Mouse (Mus musculus) neural tube, embryonic 11.5 days (tissue): ENCODE data around the gene Qk. TPM values are rescaled to one million over a fixed set of nuclear protein-coding genes. Genes with fewer than 3 reads are reported as not detected.

Experiments used
- ATAC-seq: fragments of 200-750 bp; cut with Nextera tagmentation; 2 replicates; pipeline ENCODE4 v1.8.0; 2017; ENCODE audit warnings: moderate number of reproducible peaks, mild to moderate bottlenecking, moderate TSS enrichment, moderate library complexity; ENCODE audit not compliant: insufficient read depth, low FRiP score, low TSS enrichment
- DNase-seq: peaks from one replicate; pipeline ENCODE4 v3.0.0-alpha.2; 2015; ENCODE audit warnings: low spot score
- H3K27ac ChIP-seq: fragments of 300-500 bp; sonication (generic); 2 replicates; pipeline ENCODE4 v1.5.1; 2014; ENCODE audit warnings: low read depth, mild to moderate bottlenecking, low read length
- H3K27me3 ChIP-seq: fragments of 300-500 bp; sonication (generic); 2 replicates; pipeline ENCODE4 v1.6.1; 2014; ENCODE audit warnings: mild to moderate bottlenecking, low read length, mixed read lengths; ENCODE audit not compliant: control insufficient read depth, insufficient read depth
- H3K36me3 ChIP-seq: fragments of 300-500 bp; sonication (generic); 2 replicates; pipeline ENCODE4 v1.6.1; 2014; ENCODE audit warnings: mild to moderate bottlenecking, low read length, moderate library complexity, mixed read lengths; ENCODE audit not compliant: control insufficient read depth, insufficient read depth
- H3K4me1 ChIP-seq: fragments of 300-500 bp; sonication (generic); 2 replicates; pipeline ENCODE4 v1.6.1; 2014; ENCODE audit warnings: low read length, mixed read lengths; ENCODE audit not compliant: control insufficient read depth, insufficient read depth
- H3K4me2 ChIP-seq: fragments of 300-500 bp; sonication (generic); 2 replicates; pipeline ENCODE4 v1.6.1; 2014; ENCODE audit warnings: low read depth, mild to moderate bottlenecking, moderate library complexity
- H3K4me3 ChIP-seq: fragments of 300-500 bp; sonication (generic); 2 replicates; pipeline ENCODE4 v1.5.1; 2014; ENCODE audit warnings: low read depth, low read length
- H3K9ac ChIP-seq: fragments of 300-500 bp; sonication (generic); 2 replicates; pipeline ENCODE4 v1.6.1; 2014; ENCODE audit warnings: mild to moderate bottlenecking, low read length
- H3K9me3 ChIP-seq: fragments of 300-500 bp; sonication (generic); 2 replicates; pipeline ENCODE4 v1.6.1; 2016; ENCODE audit warnings: low read length; ENCODE audit not compliant: control insufficient read depth
- WGBS: fragments of 180-500 bp; shearing (Covaris S2); extraction: QIAGEN DNeasy Blood & Tissue Kit; methylation state at CpG from one replicate; pipeline ENCODE4 v1.1.7; 2014; 5-methylcytosine and 5-hydroxymethylcytosine counted together
- polyA plus RNA-seq: library from polyadenylated mRNA; unstranded; fragments of >200 nt; fragmentation: Nextera tagmentation; extraction: Ambion mirVana; gene quantifications from 2 replicates; pipeline ENCODE4 v1.2.1, GENCODE M21; 2014

Gene Qk
- polyA plus RNA-seq, 1 experiment from 2014 or later = 57.0 TPM

DNA sequence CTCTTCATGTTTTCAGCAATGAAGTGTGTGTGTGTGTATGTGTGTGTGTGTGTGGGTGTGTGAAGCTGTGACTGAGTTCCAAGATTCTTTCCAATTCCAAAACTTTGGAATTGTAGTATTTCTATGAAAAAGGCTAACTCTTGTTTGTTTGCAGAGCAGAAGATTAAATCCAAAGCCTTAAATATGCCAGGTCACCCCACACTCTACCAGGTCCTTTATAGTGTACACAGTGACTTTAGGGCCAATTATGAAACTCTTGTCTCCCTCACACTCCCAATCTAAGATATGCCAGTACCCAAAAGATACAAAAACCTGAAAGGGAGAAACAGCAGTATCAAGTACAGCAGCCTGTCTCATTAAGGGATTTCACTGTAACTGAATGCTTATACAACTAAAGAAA is 15.7 kb downstream of the Qk start:
- H3K27ac ChIP-seq = no peak overlapping the region
- DNase-seq = no peak

DNA sequence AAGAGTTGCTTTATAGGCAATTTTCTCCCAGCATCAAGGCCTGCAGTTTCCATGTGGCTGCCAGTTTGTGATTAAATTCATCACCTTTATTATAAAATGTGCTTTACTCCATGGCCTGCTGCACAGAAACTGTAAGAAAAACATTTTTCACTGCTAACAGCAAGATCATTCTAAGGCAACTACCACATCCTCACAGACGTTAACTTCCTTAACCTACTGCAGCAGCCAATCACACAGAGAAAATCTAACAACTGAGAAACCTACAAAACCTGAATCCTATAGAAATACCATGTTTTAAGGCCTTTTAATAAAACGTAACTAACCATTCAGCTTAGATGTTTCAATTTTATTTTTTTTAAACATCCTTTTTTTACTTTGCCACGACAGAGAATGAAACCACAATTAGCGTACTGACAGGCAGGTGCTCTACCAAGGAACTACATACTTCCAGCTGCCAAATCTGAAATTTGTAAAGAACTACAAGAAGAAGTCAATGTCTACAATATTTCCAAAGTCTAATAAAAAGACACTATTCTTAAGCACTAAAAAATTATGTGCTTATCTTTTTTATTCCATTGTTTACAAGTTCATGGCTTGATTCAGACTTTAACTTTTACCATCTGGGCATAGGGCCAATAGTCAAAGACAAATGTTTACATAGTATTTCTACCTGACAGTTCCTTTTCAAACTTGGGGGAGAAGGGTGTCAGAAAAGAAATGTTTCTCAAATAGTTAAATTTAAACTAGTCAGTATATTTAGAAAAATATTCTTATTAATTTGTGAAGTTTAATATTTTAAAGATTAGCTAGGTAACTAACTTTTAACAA is 18.5 kb downstream of the Qk start:
- no peak for ATAC-seq
- Histone ChIP-seq H3K27me3 (no peaks in the 10 kb centered on the region), H3K4me3 (no peak overlapping the region), H3K4me2 (no peak overlapping the region), H3K9ac (no peak overlapping the region), H3K4me1 (no peaks in the 10 kb centered on the region), H3K27ac (no peak overlapping the region), H3K9me3 (no peaks in the 10 kb centered on the region), H3K36me3 (no peaks in the 10 kb centered on the region)
- no peak for DNase-seq
- 87% methylated on average over 4 of the region's 4 CpGs for WGBS

More for the DNA sequence above, 15.7 kb downstream of the Qk start:
- Histone ChIP-seq H3K9me3 (no peaks in the 10 kb centered on the region), H3K9ac (no peak overlapping the region), H3K4me3 (no peak overlapping the region), H3K27me3 (no peaks in the 10 kb centered on the region), H3K4me1 (peaks cover under 1% of the 10 kb centered on the region; the same call in 1 of the 2 replicates), H3K4me2 (no peak overlapping the region), H3K36me3 (no peaks in the 10 kb centered on the region)
- ATAC-seq = no peak

DNA sequence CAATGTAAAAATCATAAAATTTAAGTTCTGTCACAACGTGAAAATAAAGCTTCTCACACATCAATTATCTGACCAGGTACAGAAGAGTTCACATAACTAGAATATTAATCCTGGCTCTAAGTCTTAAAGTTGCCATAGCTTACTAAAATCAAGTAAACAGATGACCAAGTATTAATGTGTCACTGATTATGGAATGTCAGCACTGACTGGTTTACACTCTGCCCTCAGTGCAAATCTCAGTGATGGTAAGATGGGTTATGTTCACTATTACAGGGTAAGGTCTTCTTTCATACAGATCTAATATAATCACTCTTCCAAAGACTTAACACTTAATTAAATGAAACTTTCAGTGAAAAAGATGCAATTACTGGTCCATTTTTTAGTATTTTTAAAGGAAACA is 20.3 kb downstream of the Qk start:
- Histone ChIP-seq H3K9ac (no peak overlapping the region), H3K9me3 (no peaks in the 10 kb centered on the region), H3K36me3 (no peaks in the 10 kb centered on the region), H3K27ac (no peak overlapping the region), H3K27me3 (no peaks in the 10 kb centered on the region), H3K4me3 (no peak overlapping the region), H3K4me2 (no peak overlapping the region), H3K4me1 (no peaks in the 10 kb centered on the region)
- no peak for ATAC-seq
- WGBS = 88% methylated on average over 1 of the region's 1 CpGs
- no peak for DNase-seq

DNA sequence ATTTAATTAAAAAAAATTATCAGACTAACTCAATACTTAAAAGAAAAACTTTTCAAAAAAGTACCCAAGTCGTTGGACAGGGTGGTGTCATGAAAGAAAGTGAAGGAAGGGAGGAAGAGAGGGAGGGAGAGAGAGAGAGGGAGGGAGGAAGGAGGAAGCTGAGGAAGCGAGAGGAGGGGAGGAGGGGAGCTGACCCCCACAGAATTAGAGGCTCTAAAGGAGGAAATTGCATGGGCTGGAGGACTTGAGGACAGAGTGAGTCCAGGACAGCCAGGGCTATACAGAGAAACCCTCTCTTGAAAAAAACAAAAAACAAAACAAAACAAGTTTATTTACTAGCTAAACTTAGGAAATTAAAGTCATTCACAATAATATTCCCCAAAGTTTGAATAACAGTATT is 27.1 kb downstream of the Qk start:
- Histone ChIP-seq H3K9ac (no peak overlapping the region), H3K4me3 (no peak overlapping the region), H3K9me3 (no peaks in the 10 kb centered on the region), H3K4me1 (peaks cover 4% of the 10 kb centered on the region), H3K27me3 (no peaks in the 10 kb centered on the region), H3K27ac (no peak overlapping the region), H3K36me3 (no peaks in the 10 kb centered on the region), H3K4me2 (no peak overlapping the region)
- DNase-seq = no peak
- WGBS = 64% methylated on average over 2 of the region's 2 CpGs
- no peak for ATAC-seq

DNA sequence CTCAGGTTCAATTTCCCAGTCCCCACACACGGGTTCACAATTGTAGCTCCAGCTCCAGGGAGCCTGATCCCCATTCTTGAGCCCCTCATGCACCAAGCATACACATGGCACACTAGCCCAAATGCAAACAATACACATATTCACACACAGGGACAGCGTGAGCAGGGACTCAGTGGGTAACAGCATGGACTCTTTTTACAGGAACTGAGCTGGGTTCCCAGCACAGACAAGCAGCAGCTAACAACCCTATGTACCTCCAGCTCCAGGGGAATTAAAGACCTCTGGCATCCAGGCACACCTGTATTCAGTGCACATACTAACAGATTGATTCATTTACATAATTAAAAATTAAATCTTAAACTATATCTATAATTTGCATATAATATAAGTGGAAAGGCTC is 34.9 kb downstream of the Qk start:
- H3K4me3 ChIP-seq = no peak overlapping the region
- H3K27me3 ChIP-seq = no peaks in the 10 kb centered on the region
- 73% methylated on average over 2 of the region's 2 CpGs for WGBS
- H3K36me3 ChIP-seq = no peaks in the 10 kb centered on the region
- H3K9ac ChIP-seq = no peak overlapping the region
- no peak for DNase-seq
- no peaks in the 10 kb centered on the region for H3K4me1 ChIP-seq
- no peaks in the 10 kb centered on the region for H3K9me3 ChIP-seq
- no peak overlapping the region for H3K27ac ChIP-seq
- ATAC-seq = no peak
- no peak overlapping the region for H3K4me2 ChIP-seq

DNA sequence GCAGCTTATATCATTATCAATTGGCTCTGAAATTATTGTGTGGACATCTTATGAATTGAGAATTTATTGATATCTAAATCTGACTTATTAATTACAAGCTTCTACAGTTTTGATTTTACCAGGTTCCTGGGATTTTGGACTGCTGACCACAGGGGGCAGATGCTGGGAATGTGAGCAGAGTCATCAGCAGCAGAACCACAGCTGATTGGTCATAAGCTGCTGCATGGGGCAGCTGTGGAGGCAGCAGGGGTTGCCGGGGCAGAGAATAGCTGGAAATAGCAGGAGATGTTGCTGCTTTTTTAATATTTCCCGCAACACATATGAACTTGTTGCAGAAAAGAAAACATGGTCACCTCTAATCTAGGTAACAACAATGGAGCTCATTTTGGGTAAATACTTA is 40.1 kb downstream of the Qk start:
- no peak for DNase-seq
- no peak for ATAC-seq
- WGBS = 87% methylated on average over 2 of the region's 2 CpGs

DNA sequence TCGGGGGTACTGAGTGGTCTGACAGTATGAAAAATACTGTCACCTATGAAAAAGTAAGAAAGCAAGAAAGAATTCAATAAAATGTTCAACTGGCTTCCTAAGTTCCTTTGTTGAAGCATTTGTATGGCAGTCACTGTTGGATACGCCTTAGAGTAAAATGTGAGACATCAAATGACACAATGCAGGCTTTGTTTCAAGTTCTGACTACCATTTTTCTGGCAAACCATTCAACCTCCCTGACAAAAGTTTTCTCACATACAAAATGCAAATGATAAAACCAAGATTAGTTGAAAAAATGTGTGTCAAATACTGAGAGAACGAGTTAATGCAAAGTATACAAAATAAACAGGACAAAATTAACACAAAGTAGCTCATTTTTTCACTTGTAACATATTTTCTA is 50.1 kb downstream of the Qk start:
- 46% methylated on average over 3 of the region's 3 CpGs for WGBS
- H3K9ac ChIP-seq = no peak overlapping the region
- no peak overlapping the region for H3K27ac ChIP-seq
- H3K4me1 ChIP-seq = peaks cover 7% of the 10 kb centered on the region; the same call in 1 of the 2 replicates
- ATAC-seq (no peak), DNase-seq (no peak)
- H3K4me2 ChIP-seq = no peak overlapping the region
- no peaks in the 10 kb centered on the region for H3K36me3 ChIP-seq
- H3K9me3 ChIP-seq = no peaks in the 10 kb centered on the region
- no peak overlapping the region for H3K4me3 ChIP-seq
- H3K27me3 ChIP-seq = no peaks in the 10 kb centered on the region

More for the DNA sequence above, 40.1 kb downstream of the Qk start:
- Histone ChIP-seq H3K9me3 (no peaks in the 10 kb centered on the region), H3K27ac (no peak overlapping the region), H3K4me1 (no peaks in the 10 kb centered on the region), H3K36me3 (no peaks in the 10 kb centered on the region), H3K9ac (no peak overlapping the region), H3K27me3 (no peaks in the 10 kb centered on the region), H3K4me3 (no peak overlapping the region), H3K4me2 (no peak overlapping the region)

DNA sequence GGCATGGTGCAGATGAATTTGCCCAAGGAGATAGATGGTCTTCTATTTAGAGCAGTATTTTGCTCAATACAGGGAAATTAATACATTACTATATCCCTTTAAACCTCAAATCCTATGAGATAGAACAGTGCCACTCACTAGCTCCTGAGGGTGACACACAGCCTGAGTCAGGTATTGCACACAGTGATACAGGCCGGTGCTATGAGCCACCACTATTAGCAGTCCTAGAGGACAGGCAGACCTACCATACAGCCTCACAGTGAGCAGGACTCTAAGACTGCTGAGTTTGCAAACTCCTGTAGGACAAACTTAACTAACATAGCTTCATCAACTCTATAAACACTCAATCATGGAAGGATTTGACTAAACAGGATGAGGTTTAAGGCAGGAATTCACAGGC is 51.2 kb downstream of the Qk start:
- ATAC-seq (no peak), DNase-seq (no peak)
- 86% methylated on average over 1 of the region's 1 CpGs for WGBS
- Histone ChIP-seq H3K9me3 (no peaks in the 10 kb centered on the region), H3K27me3 (no peaks in the 10 kb centered on the region), H3K9ac (no peak overlapping the region), H3K4me2 (no peak overlapping the region), H3K27ac (no peak overlapping the region), H3K36me3 (no peaks in the 10 kb centered on the region), H3K4me1 (peaks cover 7% of the 10 kb centered on the region; the same call in 1 of the 2 replicates), H3K4me3 (no peak overlapping the region)

DNA sequence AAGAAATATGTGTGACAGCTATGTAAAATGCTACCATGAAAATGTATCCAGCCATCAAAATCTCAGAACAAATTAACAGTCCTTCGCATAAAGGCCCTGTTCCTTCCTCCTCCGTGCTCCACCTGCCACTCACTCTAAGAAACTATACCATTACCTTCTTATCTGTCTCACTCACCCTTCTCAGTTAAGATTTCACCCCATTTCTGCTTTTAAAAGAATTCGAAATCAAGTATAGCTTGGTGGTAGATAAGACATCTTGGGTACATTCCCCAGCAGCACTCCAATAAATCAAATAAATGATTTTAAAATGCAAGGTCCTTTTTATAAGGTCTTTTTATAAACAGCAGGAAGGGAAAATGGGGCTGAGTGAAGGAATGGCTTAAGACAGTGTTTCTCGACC is 53.4 kb downstream of the Qk start:
- 83% methylated on average over 4 of the region's 4 CpGs for WGBS
- Histone ChIP-seq H3K9me3 (no peaks in the 10 kb centered on the region), H3K36me3 (no peaks in the 10 kb centered on the region), H3K4me2 (no peak overlapping the region), H3K4me1 (peaks cover 7% of the 10 kb centered on the region; the same call in 1 of the 2 replicates), H3K9ac (no peak overlapping the region), H3K27me3 (no peaks in the 10 kb centered on the region), H3K27ac (no peak overlapping the region), H3K4me3 (no peak overlapping the region)
- no peak for DNase-seq
- no peak for ATAC-seq
